Mouse (Mus musculus) T-helper 17 cell (primary cell): ENCODE results near the gene Prr23a3.

Experiments
- in situ Hi-C, 2 experiments: fragments of 300-600 bp; cut with MboI, MseI; formaldehyde crosslinking; loops; 1 replicate in 1 of 2; 2 replicates in 1 of 2; pipeline ENCODE4 v1.15.1; 2025; ENCODE audit warnings: high pct_unique_total_duplicates in 2 of 2

Prr23a3 gene

DNA sequence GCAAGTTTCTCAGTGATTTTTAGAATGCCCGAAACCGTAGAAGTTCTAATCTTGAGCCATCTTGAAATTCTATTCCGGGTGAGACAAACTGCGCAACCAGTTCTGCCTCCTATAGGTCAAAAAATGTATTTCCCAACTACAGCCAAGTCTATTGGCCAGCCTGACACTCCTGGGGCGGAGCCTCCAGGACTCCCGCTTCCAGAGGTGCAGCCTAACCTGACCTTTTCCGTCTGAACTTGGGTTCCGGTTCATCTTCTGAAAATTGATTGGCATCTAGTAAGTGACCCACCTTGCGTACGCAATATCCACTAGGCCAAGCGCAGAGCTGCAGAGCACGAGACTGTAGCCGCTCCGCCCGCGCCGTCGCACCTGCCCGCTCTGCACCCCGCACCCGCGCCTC lies at the start of gene Prr23a3:
Gene Prr23a3, plus strand, starts transcription at position 197 of the 400 bp plus-strand sequence.
- in situ Hi-C loops, result no loop called here

- in situ Hi-C loops, result loop anchor here in 1 of 2 experiments (10.0 kb wide), 1 partner anchor 171 kb away; no protein-coding TSS in a partner anchor
Measured at GRCm38 (mm10) chr9:98816066-98816465, 48.5 kb upstream of the Prr23a3 start.

GRCm38 (mm10) chr9:98817592-98817991 lies 47.0 kb upstream of the Prr23a3 start:
- in situ Hi-C loops, result loop anchor here in 1 of 2 experiments (10.0 kb wide), 1 partner anchor 173 kb away; no protein-coding TSS in a partner anchor

- in situ Hi-C loops, result loop anchor here in 1 of 2 experiments (10.0 kb wide), 1 partner anchor 174 kb away; no protein-coding TSS in a partner anchor
Measured at GRCm38 (mm10) chr9:98818971-98819370, 45.6 kb upstream of the Prr23a3 start.

DNA sequence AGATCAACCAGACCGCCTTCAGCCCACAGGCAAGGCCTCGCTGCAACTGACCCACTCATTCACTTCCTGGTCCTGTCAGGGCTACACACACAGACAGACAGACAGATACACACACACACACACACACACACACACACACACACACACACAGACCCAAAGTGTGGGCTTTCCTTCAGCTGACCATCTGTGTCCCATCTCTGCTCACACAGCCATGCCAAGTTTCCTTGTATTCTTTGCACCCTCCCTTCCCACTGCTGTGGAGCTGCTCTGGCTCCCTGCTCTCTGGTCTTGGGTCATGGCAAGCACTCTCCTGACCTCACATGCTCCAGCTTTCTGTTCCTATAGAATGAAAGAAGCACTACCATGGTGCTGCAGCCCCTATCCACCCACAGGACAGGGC lies 45.1 kb upstream of the Prr23a3 start:
- in situ Hi-C loops, result loop anchor here in 1 of 2 experiments (10.0 kb wide), 1 partner anchor 175 kb away; no protein-coding TSS in a partner anchor

GRCm38 (mm10) chr9:98820461-98820860 lies 44.1 kb upstream of the Prr23a3 start:
- in situ Hi-C loops, result no loop called here

GRCm38 (mm10) chr9:98821067-98821466 lies 43.5 kb upstream of the Prr23a3 start:
- in situ Hi-C loops, result no loop called here

GRCm38 (mm10) chr9:98823805-98824204 lies 40.8 kb upstream of the Prr23a3 start:
- in situ Hi-C loops, result no loop called here

DNA sequence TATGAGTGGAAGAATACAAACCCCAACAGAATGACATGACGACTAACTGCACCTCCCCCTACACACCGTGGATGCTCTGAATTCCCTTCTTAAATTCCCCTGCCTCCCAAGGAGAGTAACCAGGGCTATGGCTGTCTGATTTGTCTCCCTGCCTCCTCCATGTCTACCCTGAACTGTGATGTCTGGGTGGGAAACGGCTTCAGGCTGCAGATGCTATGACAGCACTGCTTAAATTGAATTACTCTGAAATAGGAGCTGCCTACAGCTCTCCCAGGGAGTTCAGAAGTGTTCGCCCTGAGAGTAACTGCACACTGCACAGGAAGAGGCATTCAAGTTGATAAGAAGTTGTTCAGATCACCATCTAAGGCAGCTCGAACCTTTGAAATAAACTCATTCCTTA lies 35.1 kb upstream of the Prr23a3 start:
- in situ Hi-C loops, result no loop called here

DNA sequence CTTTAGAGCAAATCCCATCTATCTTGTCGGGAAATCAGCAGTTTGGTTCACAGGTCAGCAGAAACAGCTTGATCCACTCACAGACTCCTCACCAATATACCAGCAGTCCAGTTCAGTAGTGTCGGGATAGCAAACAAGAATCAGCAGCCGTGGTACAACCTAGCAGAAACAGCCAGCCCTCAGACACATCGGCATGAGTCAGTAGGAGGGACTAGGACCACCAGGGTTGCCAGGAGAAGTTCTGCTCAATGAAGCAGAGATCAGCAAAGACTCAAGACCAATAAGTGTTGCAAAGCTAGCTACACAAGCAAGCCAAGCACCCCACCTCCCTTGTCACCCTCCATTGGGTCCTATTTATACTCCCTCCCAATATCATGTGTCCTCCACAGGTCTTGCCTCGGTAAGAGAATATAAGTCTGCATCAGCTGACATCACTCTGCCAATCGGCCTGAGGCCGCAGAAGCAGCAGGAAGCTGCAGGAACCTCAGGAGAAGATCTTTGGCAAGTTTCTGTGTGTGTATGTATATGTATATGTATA lies 27.0 kb upstream of the Prr23a3 start:
- in situ Hi-C loops, result no loop called here

DNA sequence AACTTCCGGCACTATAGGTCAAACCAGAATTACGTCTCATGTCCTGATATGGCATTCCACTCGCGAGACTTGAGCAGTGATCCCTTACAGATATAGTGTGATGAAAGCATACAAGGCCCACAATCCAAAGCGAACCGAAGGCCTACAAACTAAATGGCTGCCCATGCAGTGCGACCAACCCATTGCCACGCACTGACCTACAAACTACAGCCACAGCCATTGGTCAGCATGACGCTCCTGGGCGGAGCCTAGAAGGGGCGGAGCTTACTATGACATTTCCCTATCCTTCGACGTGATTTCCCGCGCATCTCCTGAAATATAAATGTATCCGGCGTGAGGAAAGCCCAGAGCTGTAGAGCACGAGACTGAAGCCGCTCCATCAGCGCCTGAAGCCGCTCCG lies 22.4 kb upstream of the Prr23a3 start, which contains the start of gene Prr23a1:
Gene Prr23a1, plus strand, starts transcription at position 387 of the 400 bp plus-strand sequence.
- in situ Hi-C loops, result no loop called here

- in situ Hi-C loops, result loop anchor here in 1 of 2 experiments (10.0 kb wide), 1 partner anchor 611 kb away; no protein-coding TSS in a partner anchor
Measured at GRCm38 (mm10) chr9:98856210-98856609, 8.4 kb upstream of the Prr23a3 start, which contains the start of gene Prr23a2. Gene Prr23a2 (plus strand): TSS chr9:98856494.

GRCm38 (mm10) chr9:98863463-98863862 lies 1.1 kb upstream of the Prr23a3 start:
- in situ Hi-C loops, result no loop called here

DNA sequence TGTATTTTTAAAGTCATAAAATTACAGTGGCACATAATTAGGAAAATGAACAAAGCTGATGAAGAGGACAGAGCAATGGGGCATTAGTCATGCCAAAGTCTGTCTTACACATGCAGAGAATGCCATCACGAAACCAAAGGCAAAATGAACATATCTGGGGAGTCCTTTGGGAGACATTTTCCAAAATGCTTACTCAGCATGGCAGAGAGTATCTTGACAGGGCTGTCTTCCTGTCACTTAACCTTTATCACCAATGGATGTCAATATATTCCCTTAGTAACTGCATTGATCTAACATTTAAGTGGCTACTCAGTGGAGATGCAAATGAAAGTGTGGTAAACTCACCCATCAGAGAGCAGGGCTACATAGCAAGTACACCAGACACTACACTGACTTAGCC lies 36.9 kb downstream of the Prr23a3 start:
- in situ Hi-C loops, result no loop called here

GRCm38 (mm10) chr9:98902819-98903218 lies 38.3 kb downstream of the Prr23a3 start, which contains the start of gene 7420426K07Rik:
Gene 7420426K07Rik (plus strand): TSS chr9:98903119.
- in situ Hi-C loops, result no loop called here
